Mouse (Mus musculus) layer of hippocampus, adult 9-11 months (tissue): ENCODE data around the gene 1700012B09Rik.

Experiments
- DNase-seq: peaks from one replicate; pipeline ENCODE4 v3.0.0; 2022

1700012B09Rik gene

DNA sequence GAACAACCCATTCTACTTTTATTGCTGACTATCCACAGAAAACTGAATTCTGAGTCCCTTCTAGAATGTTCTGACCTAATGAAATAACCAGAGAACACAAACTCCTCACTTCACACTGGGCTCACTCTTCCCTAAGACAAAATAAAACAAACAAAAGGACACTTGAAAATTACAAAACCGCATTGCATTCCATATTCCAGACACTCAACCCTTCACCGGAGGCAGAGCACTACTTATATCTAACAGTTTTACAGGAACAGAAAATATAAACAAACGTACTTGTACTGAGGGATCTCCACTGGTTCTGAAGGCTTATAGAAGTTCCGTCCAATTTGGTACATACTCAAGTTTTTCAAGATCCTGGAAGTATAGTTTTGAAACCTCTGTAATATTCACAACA is 42.5 kb downstream of the 1700012B09Rik start:
- no peak for DNase-seq

DNA sequence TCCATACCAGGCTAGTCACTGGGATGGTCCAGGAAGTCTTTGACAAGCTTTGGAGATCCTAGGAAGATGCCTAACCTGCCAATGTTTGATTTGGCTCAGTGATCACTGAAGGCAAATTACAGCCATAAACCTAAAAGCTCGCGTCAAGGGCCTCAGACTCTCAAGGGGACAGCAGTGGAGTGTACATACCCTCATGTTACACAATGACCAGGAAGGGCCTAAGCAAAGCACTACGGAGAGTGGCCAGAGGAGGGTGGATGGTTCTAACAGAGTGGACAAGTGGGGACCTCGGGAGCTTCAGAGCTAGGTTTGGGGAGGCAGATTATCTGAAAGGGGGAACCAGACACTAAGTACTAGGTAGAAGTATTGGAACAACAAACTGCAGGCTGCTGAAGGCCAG is 44.2 kb downstream of the 1700012B09Rik start:
- no peak for DNase-seq

GRCm38 (mm10) chr9:14726005-14726404 is 44.8 kb downstream of the 1700012B09Rik start:
- no peak for DNase-seq

GRCm38 (mm10) chr9:14724755-14725420 is 45.9 kb downstream of the 1700012B09Rik start:
- no peak for DNase-seq

DNA sequence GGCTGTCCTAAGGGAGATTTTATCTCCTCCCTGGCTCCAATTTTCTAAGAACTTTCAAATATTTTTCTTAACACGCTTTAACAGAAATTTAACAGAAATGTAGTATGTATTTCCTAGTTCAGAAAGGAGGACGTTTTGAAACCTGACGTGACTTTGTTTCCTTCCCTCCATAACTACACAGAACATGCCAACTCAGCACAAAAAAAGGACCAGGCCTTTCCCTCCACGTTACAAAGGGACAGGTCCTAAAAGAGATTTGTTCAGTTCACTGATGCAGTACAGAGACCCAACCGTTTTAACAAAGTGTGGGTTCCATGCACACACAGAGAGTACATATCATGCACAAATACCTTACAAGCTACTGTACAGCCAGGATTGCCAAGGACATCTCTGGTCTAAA is 49.2 kb downstream of the 1700012B09Rik start:
- no peak for DNase-seq

DNA sequence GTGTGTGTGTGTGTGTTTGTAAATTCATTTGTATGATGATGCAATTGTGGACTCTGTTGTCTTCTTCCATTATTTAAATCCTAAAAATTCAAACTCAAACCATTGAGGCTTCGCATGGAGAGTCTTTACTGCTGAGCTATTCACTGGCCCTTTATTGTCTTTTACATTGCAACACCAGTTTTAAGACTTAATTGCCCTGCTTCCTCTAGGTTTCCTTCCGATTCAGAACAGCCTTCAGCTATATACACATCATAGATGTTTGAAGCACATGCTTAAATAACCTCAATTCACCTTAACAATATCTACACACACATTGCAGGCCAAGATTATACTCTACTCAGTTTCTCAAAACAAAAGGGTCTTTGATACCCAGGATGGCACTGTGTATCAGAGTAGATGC is 50.4 kb downstream of the 1700012B09Rik start:
- DNase-seq: no peak

DNA sequence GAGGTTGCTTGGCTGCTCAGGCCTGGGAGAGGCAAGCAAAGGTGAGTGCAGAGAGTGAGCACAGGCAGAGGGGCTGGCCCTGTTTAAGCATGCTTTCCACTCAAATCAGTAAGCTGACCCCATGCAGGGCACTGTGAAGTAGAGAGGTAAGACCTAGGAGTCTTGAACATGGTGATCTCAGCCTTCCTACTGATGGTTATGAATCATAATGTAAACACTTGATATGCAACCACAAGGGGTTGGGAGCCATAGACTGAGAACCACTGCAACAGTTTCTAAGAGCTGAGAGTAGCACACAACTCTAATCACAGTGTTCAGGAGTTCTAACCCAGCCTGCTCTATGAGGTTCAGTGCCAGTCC is 52.5 kb downstream of the 1700012B09Rik start:
- DNase-seq: no peak

DNA sequence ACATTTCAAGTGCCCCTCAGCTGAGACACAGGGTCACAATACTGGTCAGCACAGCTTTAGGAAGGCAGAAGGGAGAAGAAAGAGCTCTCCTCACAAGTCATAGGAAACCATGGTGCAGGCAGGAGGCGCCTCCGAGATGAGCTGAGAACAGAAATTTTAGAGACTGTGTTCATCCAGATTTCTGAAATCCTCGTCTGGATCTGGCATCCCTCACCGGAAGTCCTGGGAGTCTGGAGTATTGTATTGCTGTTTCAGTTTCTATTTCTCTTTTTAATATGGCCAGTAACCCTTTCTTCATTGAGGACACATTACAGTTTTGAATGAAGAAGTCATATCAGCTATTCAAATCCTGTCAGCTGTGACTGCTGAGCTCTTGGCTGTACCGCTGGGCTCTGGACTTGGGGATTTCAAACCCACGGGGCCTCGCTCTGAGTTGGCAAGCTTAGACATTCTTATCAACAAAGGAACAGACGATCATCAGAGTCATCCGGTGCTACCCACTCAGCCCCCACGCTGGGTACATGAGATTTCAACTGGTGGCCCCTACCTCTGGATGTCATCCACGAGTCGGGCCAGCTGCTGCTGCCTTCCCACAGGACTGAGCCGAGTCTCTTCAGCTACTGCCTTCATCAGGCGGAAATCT is 53.0 kb downstream of the 1700012B09Rik start:
- no peak for DNase-seq

- DNase-seq: no peak
These were observed 55.6 kb downstream of the 1700012B09Rik start for GRCm38 (mm10) chr9:14715258-14715657.

GRCm38 (mm10) chr9:14710910-14711309 is 59.9 kb downstream of the 1700012B09Rik start:
- no peak for DNase-seq
